Mouse (Mus musculus) layer of hippocampus, adult 2 months (tissue): ENCODE data around the gene Fam78b. TPM values are rescaled to one million over a fixed set of nuclear protein-coding genes. Genes with fewer than 3 reads are reported as not detected.

Experiments used
- DNase-seq, 2 experiments: peaks; one replicate each; pipeline ENCODE4 v3.0.0; 2022; ENCODE audit warnings: low spot score in 2 of 2
- H3K27ac ChIP-seq: fragments of 200-600 bp; 2 replicates; pipeline ENCODE4 v1.8.1; 2022
- H3K4me3 ChIP-seq: fragments of 200-600 bp; 2 replicates; pipeline ENCODE4 v1.8.1; 2022; ENCODE audit warnings: mild to moderate bottlenecking
- CTCF ChIP-seq: fragments of 200-600 bp; conservative IDR thresholded peaks from 2 replicates; pipeline ENCODE4 v1.8.1; 2022; ENCODE audit warnings: antibody characterized with exemption, mild to moderate bottlenecking, moderate library complexity
- total RNA-seq, 2 experiments: library from RNA; stranded (reverse); gene quantifications; 2 replicates each; pipeline ENCODE4 v1.2.3; 2021

The Fam78b gene
- total RNA-seq, 2 experiments from 2014 or later = 22.5 to 22.7 TPM

GRCm38 (mm10) chr1:167083181-167083580, 82.0 kb downstream of the Fam78b start:
- DNase-seq = no peak
- Histone ChIP-seq H3K4me3 (no peak overlapping the region), H3K27ac (no peak overlapping the region)
- TF ChIP-seq CTCF = no peak

- no peak for DNase-seq
- no peak overlapping the region for H3K4me3 ChIP-seq
- no peak for TF ChIP-seq CTCF
- H3K27ac ChIP-seq = no peak overlapping the region
Measured at GRCm38 (mm10) chr1:167084330-167084729, 83.1 kb downstream of the Fam78b start.

- no peak overlapping the region for H3K27ac ChIP-seq
- no peak for TF ChIP-seq CTCF
- DNase-seq = no peak
Measured at GRCm38 (mm10) chr1:167085461-167085860, 84.2 kb downstream of the Fam78b start.

GRCm38 (mm10) chr1:167090466-167090865, 89.2 kb downstream of the Fam78b start:
- no peak for DNase-seq
- no peak for TF ChIP-seq CTCF

More at GRCm38 (mm10) chr1:167085461-167085860, 84.2 kb downstream of the Fam78b start:
- no peak overlapping the region for H3K4me3 ChIP-seq

GRCm38 (mm10) chr1:167093551-167093950, 92.3 kb downstream of the Fam78b start:
- TF ChIP-seq CTCF = no peak
- H3K27ac ChIP-seq = no peak overlapping the region
- DNase-seq = no peak
- H3K4me3 ChIP-seq = no peak overlapping the region

More at GRCm38 (mm10) chr1:167090466-167090865, 89.2 kb downstream of the Fam78b start:
- Histone ChIP-seq H3K27ac (no peak overlapping the region), H3K4me3 (no peak overlapping the region)

- H3K27ac ChIP-seq = no peak overlapping the region
- TF ChIP-seq CTCF = no peak
- H3K4me3 ChIP-seq = no peak overlapping the region
- DNase-seq = no peak
Measured at GRCm38 (mm10) chr1:167094589-167095148, 93.5 kb downstream of the Fam78b start.

- no peak for TF ChIP-seq CTCF
- no peak overlapping the region for H3K27ac ChIP-seq
- H3K4me3 ChIP-seq = no peak overlapping the region
- no peak for DNase-seq
Measured at GRCm38 (mm10) chr1:167098741-167099140, 97.5 kb downstream of the Fam78b start.

GRCm38 (mm10) chr1:167102046-167102445, 100.8 kb downstream of the Fam78b start:
- H3K4me3 ChIP-seq = no peak overlapping the region
- DNase-seq = no peak
- H3K27ac ChIP-seq = no peak overlapping the region
- no peak for TF ChIP-seq CTCF

GRCm38 (mm10) chr1:167102566-167102965, 101.3 kb downstream of the Fam78b start:
- no peak for TF ChIP-seq CTCF
- Histone ChIP-seq H3K27ac (no peak overlapping the region), H3K4me3 (no peak overlapping the region)
- DNase-seq = no peak

- Histone ChIP-seq H3K27ac (no peak overlapping the region), H3K4me3 (no peak overlapping the region)
- DNase-seq = no peak
- no peak for TF ChIP-seq CTCF
Measured at GRCm38 (mm10) chr1:167104956-167105626, 103.9 kb downstream of the Fam78b start.

GRCm38 (mm10) chr1:167105916-167106315, 104.7 kb downstream of the Fam78b start:
- no peak for TF ChIP-seq CTCF
- no peak for DNase-seq

GRCm38 (mm10) chr1:167108973-167109509, 107.8 kb downstream of the Fam78b start:
- DNase-seq = no peak
- Histone ChIP-seq H3K27ac (no peak overlapping the region), H3K4me3 (no peak overlapping the region)
- no peak for TF ChIP-seq CTCF

More at GRCm38 (mm10) chr1:167105916-167106315, 104.7 kb downstream of the Fam78b start:
- Histone ChIP-seq H3K4me3 (no peak overlapping the region), H3K27ac (no peak overlapping the region)

GRCm38 (mm10) chr1:167114363-167115050, 113.3 kb downstream of the Fam78b start:
- H3K4me3 ChIP-seq = no peak overlapping the region
- no peak for TF ChIP-seq CTCF
- no peak overlapping the region for H3K27ac ChIP-seq
- DNase-seq = no peak
